Mouse (Mus musculus) lung, adult 2 months (tissue): ENCODE measurements around the gene Ubap2.
A peak's percentile ranks its signal among the peaks of the same experiment; 100 is the strongest.

Experiments
- CTCF ChIP-seq: fragments of 200-500 bp; IDR thresholded peaks from 2 replicates; pipeline ENCODE4 v1.5.1; 2011; ENCODE audit warnings: mild to moderate bottlenecking, low read length, control low read depth; ENCODE audit not compliant: insufficient read depth
- POLR2A ChIP-seq: fragments of 200-500 bp; IDR thresholded peaks from 2 replicates; pipeline ENCODE4 v1.6.1; 2011; ENCODE audit warnings: low read depth, mild to moderate bottlenecking, control low read depth, low read length, borderline replicate concordance; ENCODE audit errors: extremely low read depth

- no peak for TF ChIP-seq POLR2A
- 0 out of 2 replicates have a peak, but pooled peaks have one; percentile 21 for TF ChIP-seq CTCF
Measured at GRCm38 (mm10) chr4:41245408-41245807, 29.5 kb downstream of the Ubap2 start.
